Mouse (Mus musculus): Measurements from ENCODE around the gene Cfap43.

GRCm38 (mm10) chr19:47886617-47887016 lies 32.5 kb downstream of the Cfap43 start:
- TF ChIP-seq CTCF (IDR thresholded peaks at IDR 0.05; ENCODE audit: extremely low read depth, insufficient read depth, low read length) = no peak
- TF ChIP-seq POLR2A (IDR thresholded peaks at IDR 0.05; ENCODE audit: extremely low read depth, insufficient read depth, low read length) = no peak

Measured in cortical plate, adult 2 months (tissue).